Mouse (Mus musculus) liver, adult 2 months (tissue): ENCODE results near the gene Ttll5. TPM values are rescaled to one million over a fixed set of nuclear protein-coding genes. Genes with fewer than 3 reads are reported as not detected.

Experiments
- DNase-seq: peaks from one replicate; pipeline ENCODE4 v3.0.0-alpha.2; 2011; ENCODE audit warnings: low read depth, low spot score; ENCODE audit errors: extremely low read depth
- H3K27ac ChIP-seq: fragments of 200-500 bp; replicated peaks from 2 replicates; pipeline ENCODE4 v1.5.1; 2012; ENCODE audit warnings: low read depth, mild to moderate bottlenecking, control low read depth, inconsistent platforms, low read length; ENCODE audit not compliant: insufficient read depth
- H3K27me3 ChIP-seq: fragments of 200-500 bp; 2 replicates; pipeline ENCODE4 v1.6.1; 2012; ENCODE audit warnings: mild to moderate bottlenecking, moderate library complexity, low read length, inconsistent platforms; ENCODE audit not compliant: control insufficient read depth, insufficient read depth
- H3K36me3 ChIP-seq: fragments of 200-500 bp; 2 replicates; pipeline ENCODE4 v1.6.1; 2012; ENCODE audit warnings: low read length, inconsistent platforms; ENCODE audit not compliant: control insufficient read depth, insufficient read depth
- H3K4me1 ChIP-seq: fragments of 200-500 bp; 2 replicates; pipeline ENCODE4 v1.6.1; 2011; ENCODE audit warnings: low read length; ENCODE audit not compliant: control insufficient read depth, insufficient read depth
- H3K4me3 ChIP-seq: fragments of 200-500 bp; 2 replicates; pipeline ENCODE4 v1.5.1; 2011; ENCODE audit warnings: low read depth, mild to moderate bottlenecking, control low read depth, low read length, moderate library complexity; ENCODE audit not compliant: insufficient read depth
- H3K79me2 ChIP-seq: fragments of 200-500 bp; 2 replicates; pipeline ENCODE4 v1.6.1; 2012; ENCODE audit warnings: inconsistent platforms, mild to moderate bottlenecking, low read length, moderate library complexity; ENCODE audit not compliant: control insufficient read depth, insufficient read depth
- H3K9ac ChIP-seq: fragments of 200-500 bp; 2 replicates; pipeline ENCODE4 v1.6.1; 2012; ENCODE audit warnings: low read depth, mild to moderate bottlenecking, control low read depth, inconsistent platforms, low read length
- CTCF ChIP-seq: fragments of 200-500 bp; IDR thresholded peaks from 2 replicates; pipeline ENCODE4 v1.5.1; 2011; ENCODE audit warnings: low read depth, low read length, control low read depth
- POLR2A ChIP-seq: fragments of 200-500 bp; IDR thresholded peaks from 2 replicates; pipeline ENCODE4 v1.6.1; 2011; ENCODE audit warnings: low read length, control low read depth; ENCODE audit not compliant: insufficient read depth; ENCODE audit errors: extremely low read depth
- WGBS: fragments of 180-500 bp; shearing (Covaris S2); methylation state at CpG from one replicate; pipeline ENCODE4 v1.1.7; 2018; 5-methylcytosine and 5-hydroxymethylcytosine counted together
- polyA plus RNA-seq: library from polyadenylated mRNA; depleted of rRNA; stranded (reverse); fragments of >200 nt; gene quantifications from 2 replicates; pipeline ENCODE4 v1.2.3, GENCODE M21; 2012
- total RNA-seq: library from RNA; depleted of rRNA; stranded (reverse); fragments of >200 nt; gene quantifications from 2 replicates; pipeline ENCODE4 v1.2.3, GENCODE M21; 2014

Ttll5 gene
- total and polyA plus RNA-seq, 2 experiments = 7.6 to 13.1 TPM

DNA sequence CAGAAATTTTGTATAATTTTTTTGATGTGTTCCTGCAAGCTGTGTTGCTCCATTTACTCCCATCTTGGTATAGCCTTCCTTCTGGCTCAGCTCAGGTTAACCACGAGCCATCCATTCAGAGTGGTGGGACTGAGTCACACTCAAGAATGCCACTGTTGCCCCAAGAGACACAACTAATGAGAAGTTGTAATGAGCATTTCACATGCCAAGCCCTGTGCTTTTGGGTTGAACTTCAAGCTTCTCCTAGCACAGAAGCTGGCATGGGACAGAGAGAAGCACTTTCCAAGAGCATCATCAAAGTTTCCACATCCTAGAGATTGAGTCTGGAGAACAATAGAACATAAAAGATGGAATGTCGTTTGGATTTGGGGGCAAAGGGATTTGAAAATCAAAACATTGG, 190.7 kb downstream of the Ttll5 start:
- H3K27ac ChIP-seq = no peak overlapping the region
- H3K4me1 ChIP-seq = no peaks in the 10 kb centered on the region
- H3K27me3 ChIP-seq = no peaks in the 10 kb centered on the region
- H3K4me3 ChIP-seq = no peak overlapping the region
- peaks cover 4% of the 10 kb centered on the region; the same call in 1 of the 2 replicates for H3K36me3 ChIP-seq
- DNase-seq = no peak
- no peak overlapping the region for H3K9ac ChIP-seq
- WGBS = 91% methylated on average over 2 of the region's 2 CpGs
- TF ChIP-seq POLR2A (no peak), CTCF (no peak)
- H3K79me2 ChIP-seq = no peaks in the 10 kb centered on the region

GRCm38 (mm10) chr12:86017360-86017759, 192.9 kb downstream of the Ttll5 start:
- H3K9ac ChIP-seq = no peak overlapping the region
- H3K36me3 ChIP-seq = peaks cover 4% of the 10 kb centered on the region; the same call in 1 of the 2 replicates
- H3K4me3 ChIP-seq = no peak overlapping the region
- no peaks in the 10 kb centered on the region for H3K27me3 ChIP-seq
- H3K79me2 ChIP-seq = no peaks in the 10 kb centered on the region
- WGBS = 82% methylated on average over 5 of the region's 5 CpGs
- TF ChIP-seq POLR2A (no peak), CTCF (no peak)
- H3K27ac ChIP-seq = no peak overlapping the region
- H3K4me1 ChIP-seq = no peaks in the 10 kb centered on the region
- DNase-seq = no peak

- 96% methylated on average over 6 of the region's 6 CpGs for WGBS
- no peak overlapping the region for H3K9ac ChIP-seq
- H3K4me3 ChIP-seq = no peak overlapping the region
- H3K27ac ChIP-seq = no peak overlapping the region
- DNase-seq = no peak
- TF ChIP-seq POLR2A (no peak), CTCF (no peak)
- no peaks in the 10 kb centered on the region for H3K79me2 ChIP-seq
- no peaks in the 10 kb centered on the region for H3K27me3 ChIP-seq
- no peaks in the 10 kb centered on the region for H3K36me3 ChIP-seq
- no peaks in the 10 kb centered on the region for H3K4me1 ChIP-seq
Observed at GRCm38 (mm10) chr12:86021583-86021982, 197.1 kb downstream of the Ttll5 start.

DNA sequence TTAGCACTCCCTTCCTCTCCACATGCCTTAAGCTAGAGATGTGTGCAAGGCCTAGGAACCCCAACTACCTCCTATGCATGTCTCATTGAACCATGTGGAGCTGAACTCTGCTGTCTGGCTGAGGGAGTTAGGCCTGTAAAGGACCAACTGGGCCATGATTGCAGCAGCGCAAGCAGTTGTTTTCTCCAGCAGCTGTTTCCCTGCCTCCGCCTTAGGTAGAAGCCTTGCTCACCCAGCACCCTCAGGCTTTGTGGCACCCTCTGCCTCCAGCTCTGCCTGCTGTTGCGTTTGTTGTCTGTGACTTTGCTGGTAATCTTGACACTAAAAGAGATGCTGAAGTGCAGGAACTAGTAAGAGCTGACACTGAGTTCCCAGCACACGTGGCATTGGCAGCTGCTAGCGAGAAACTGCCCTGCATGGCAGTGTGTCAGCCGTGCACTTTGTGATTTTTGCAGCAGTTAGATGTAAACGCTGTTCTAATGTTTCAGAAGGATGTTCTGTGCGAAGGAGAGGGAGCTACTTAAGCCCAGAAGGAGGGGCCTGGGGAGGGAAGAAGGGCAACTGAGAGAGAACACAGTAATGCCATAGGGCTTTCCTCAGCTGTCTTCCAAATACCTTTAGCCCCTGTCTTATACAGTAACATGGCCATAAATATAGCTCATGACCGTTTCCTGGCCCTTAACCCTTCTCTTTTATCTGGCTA, 198.0 kb downstream of the Ttll5 start:
- H3K79me2 ChIP-seq = no peaks in the 10 kb centered on the region
- 90% methylated on average over 9 of the region's 9 CpGs for WGBS
- DNase-seq = no peak

DNA sequence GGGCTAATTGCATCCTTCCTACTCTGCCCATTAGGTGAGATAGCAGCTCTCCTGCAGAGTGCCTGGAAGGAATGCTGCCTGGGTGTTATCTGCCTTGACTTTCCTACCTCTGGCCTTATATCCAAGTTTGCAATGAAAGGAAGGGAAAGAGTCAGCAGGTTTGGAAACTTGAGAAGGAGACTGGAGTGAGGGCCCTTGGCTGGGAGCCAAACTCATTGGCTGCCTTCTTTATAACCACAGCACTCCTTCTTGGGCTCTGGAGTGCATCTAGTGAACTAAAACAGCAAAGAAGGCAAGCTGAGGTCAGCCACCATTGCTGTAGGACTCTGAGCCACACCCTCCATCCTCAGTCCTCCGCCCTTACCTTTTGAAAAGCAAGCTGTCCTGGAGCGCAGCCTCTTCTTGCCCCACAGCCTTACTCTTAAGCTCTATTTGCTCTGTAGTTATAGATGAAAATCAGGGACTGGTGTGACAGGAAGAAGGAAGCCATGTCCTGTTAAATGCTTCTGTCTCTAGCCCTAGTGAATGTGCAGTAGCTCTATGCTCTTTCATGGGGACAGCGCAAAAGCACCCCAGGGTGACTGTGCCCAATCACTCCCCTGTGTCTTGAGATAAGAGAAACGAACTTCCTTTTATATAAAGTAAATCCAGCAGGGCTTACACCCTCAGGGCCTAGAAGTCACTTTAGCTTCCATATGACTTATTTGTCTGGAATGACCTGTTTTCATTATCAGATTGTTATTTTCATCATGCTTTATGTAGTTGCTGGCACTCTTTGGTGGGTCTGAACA, 198.8 kb downstream of the Ttll5 start:
- Histone ChIP-seq H3K27me3 (no peaks in the 10 kb centered on the region), H3K9ac (no peak overlapping the region), H3K79me2 (no peaks in the 10 kb centered on the region), H3K4me3 (no peak overlapping the region), H3K27ac (no peak overlapping the region), H3K4me1 (no peaks in the 10 kb centered on the region), H3K36me3 (no peaks in the 10 kb centered on the region)
- TF ChIP-seq CTCF = no peak
- no peak for TF ChIP-seq POLR2A
- 92% methylated on average over 4 of the region's 4 CpGs for WGBS
- DNase-seq = no peak

More for the DNA sequence above, 198.0 kb downstream of the Ttll5 start:
- H3K27me3 ChIP-seq = no peaks in the 10 kb centered on the region
- H3K36me3 ChIP-seq = no peaks in the 10 kb centered on the region
- TF ChIP-seq POLR2A (no peak), CTCF (no peak)
- H3K4me3 ChIP-seq = no peak overlapping the region
- H3K27ac ChIP-seq = no peak overlapping the region
- H3K9ac ChIP-seq = no peak overlapping the region
- H3K4me1 ChIP-seq = no peaks in the 10 kb centered on the region
